Mouse (Mus musculus): ENCODE measurements at regions not wholly inside any gene's neighbourhood (a gene's known extent, or its start where the extent isn't known, plus 50 kb on each side); places are given as distances from the start of the nearest gene placed in this dataset.

GRCm38 (mm10) chr16:26302045-26302444 lies 69.6 kb downstream of the Cldn1 start:
- DNase-seq = no peak

- DNase-seq = no peak
These were observed 79.9 kb downstream of the Cldn1 start for GRCm38 (mm10) chr16:26291692-26292091.

GRCm38 (mm10) chr16:26285627-26286026 lies 86.0 kb downstream of the Cldn1 start:
- DNase-seq = no peak

- no peak for DNase-seq
These were observed 86.9 kb downstream of the Cldn1 start for GRCm38 (mm10) chr16:26284713-26285112.

- DNase-seq = no peak
These were observed 89.2 kb downstream of the Cldn1 start for GRCm38 (mm10) chr16:26282418-26282817.

- no peak for DNase-seq
These were observed 90.1 kb downstream of the Cldn1 start for GRCm38 (mm10) chr16:26281496-26281895.

- DNase-seq = no peak
These were observed 94.9 kb downstream of the Cldn1 start for GRCm38 (mm10) chr16:26276789-26277188.

- DNase-seq = no peak
These were observed 118.8 kb downstream of the Cldn1 start for GRCm38 (mm10) chr16:26252824-26253223.

GRCm38 (mm10) chr16:26251698-26252097 lies 119.9 kb downstream of the Cldn1 start:
- no peak for DNase-seq

- DNase-seq = no peak
These were observed 120.6 kb downstream of the Cldn1 start for GRCm38 (mm10) chr16:26251027-26251426.

GRCm38 (mm10) chr16:26248939-26249338 lies 122.7 kb downstream of the Cldn1 start:
- DNase-seq = no peak

- no peak for DNase-seq
These were observed 123.7 kb downstream of the Cldn1 start for GRCm38 (mm10) chr16:26247926-26248325.

- DNase-seq = no peak
These were observed 129.7 kb upstream of the P3h2 start for GRCm38 (mm10) chr16:26235239-26235638.

- peak; percentile 30 for DNase-seq
These were observed 128.5 kb upstream of the P3h2 start for GRCm38 (mm10) chr16:26234113-26234512.

GRCm38 (mm10) chr16:26231110-26231509 lies 125.5 kb upstream of the P3h2 start:
- no peak for DNase-seq

- no peak for DNase-seq
These were observed 105.8 kb upstream of the P3h2 start for GRCm38 (mm10) chr16:26211418-26211817.

GRCm38 (mm10) chr16:26199125-26199524 lies 93.5 kb upstream of the P3h2 start:
- no peak for DNase-seq

- no peak for DNase-seq
These were observed 90.8 kb upstream of the P3h2 start for GRCm38 (mm10) chr16:26196345-26196744.

- no peak for DNase-seq
These were observed 80.0 kb upstream of the P3h2 start for GRCm38 (mm10) chr16:26185288-26186281.

GRCm38 (mm10) chr16:26184647-26185262 lies 79.2 kb upstream of the P3h2 start:
- no peak for DNase-seq

- no peak for DNase-seq
These were observed 77.9 kb upstream of the P3h2 start for GRCm38 (mm10) chr16:26183530-26183929.

GRCm38 (mm10) chr16:26181716-26182115 lies 76.1 kb upstream of the P3h2 start:
- no peak for DNase-seq

GRCm38 (mm10) chr16:26171441-26171840 lies 65.9 kb upstream of the P3h2 start:
- no peak for DNase-seq

- no peak for DNase-seq
These were observed 63.8 kb upstream of the P3h2 start for GRCm38 (mm10) chr16:26169382-26169781.

Data from cerebellum, adult 8-10 months (tissue).